Mouse (Mus musculus) MEL (cell line): ENCODE results near the gene Mlc1.

ENCODE experiments used
- BHLHE40 ChIP-seq: IDR thresholded peaks from 2 replicates; pipeline ENCODE4 v1.6.1; 2012; ENCODE audit warnings: low read depth, mild to moderate bottlenecking, inconsistent platforms, low read length, improper control_type of control experiment, borderline replicate concordance
- CHD1 ChIP-seq: IDR thresholded peaks from 2 replicates; pipeline ENCODE4 v1.6.1; 2012; ENCODE audit warnings: low read depth, mild to moderate bottlenecking, inconsistent platforms, low read length, improper control_type of control experiment
- CHD2 ChIP-seq: IDR thresholded peaks from 2 replicates; pipeline ENCODE4 v1.6.1; 2011; ENCODE audit warnings: low read length, improper control_type of control experiment
- CTCF ChIP-seq, 3 experiments: IDR thresholded peaks in 2 of 3; conservative IDR thresholded peaks in 1 of 3; 2 replicates each; pipeline ENCODE4 v1.5.1; 2011 to 2012; ENCODE audit warnings: low read length in 3 of 3, low read depth in 2 of 3, mild to moderate bottlenecking in 2 of 3, improper control_type of control experiment in 1 of 3, inconsistent platforms in 1 of 3, mixed read lengths in 1 of 3, moderate library complexity in 1 of 3; ENCODE audit not compliant: control insufficient read depth in 1 of 3, insufficient read depth in 1 of 3, poor library complexity in 1 of 3, severe bottlenecking in 1 of 3
- HCFC1 ChIP-seq: IDR thresholded peaks from 2 replicates; pipeline ENCODE4 v1.6.1; 2012; ENCODE audit warnings: low read depth, mild to moderate bottlenecking, inconsistent platforms, low read length, improper control_type of control experiment, moderate library complexity
- KAT2A ChIP-seq: conservative IDR thresholded peaks from 2 replicates; pipeline ENCODE4 v1.6.1; 2012; ENCODE audit warnings: low read depth, low read length, improper control_type of control experiment, inconsistent platforms
- MAX ChIP-seq: IDR thresholded peaks from 2 replicates; pipeline ENCODE4 v1.6.1; 2011; ENCODE audit warnings: low read length, improper control_type of control experiment
- MAZ ChIP-seq: IDR thresholded peaks from 2 replicates; pipeline ENCODE4 v1.6.1; 2012; ENCODE audit warnings: low read depth, mild to moderate bottlenecking, inconsistent platforms, low read length, improper control_type of control experiment
- MYC ChIP-seq: IDR thresholded peaks from 2 replicates; pipeline ENCODE4 v1.6.1; 2011; ENCODE audit warnings: low read depth, mild to moderate bottlenecking, low read length, improper control_type of control experiment, moderate library complexity
- NELFE ChIP-seq: IDR thresholded peaks from 2 replicates; pipeline ENCODE4 v1.6.1; 2011; ENCODE audit warnings: low read depth, low read length, improper control_type of control experiment
- POLR2A ChIP-seq, 2 experiments: IDR thresholded peaks; 2 replicates each; pipeline ENCODE4 v1.6.1; 2011 to 2012; ENCODE audit warnings: low read length in 2 of 2, mild to moderate bottlenecking in 2 of 2, control low read depth in 1 of 2, improper control_type of control experiment in 1 of 2, low read depth in 1 of 2, moderate library complexity in 1 of 2; ENCODE audit not compliant: control insufficient read depth in 1 of 2, insufficient read depth in 1 of 2, poor library complexity in 1 of 2
- SIN3A ChIP-seq: IDR thresholded peaks from 2 replicates; pipeline ENCODE4 v1.6.1; 2012; ENCODE audit warnings: low read length, improper control_type of control experiment, inconsistent platforms
- TCF12 ChIP-seq: IDR thresholded peaks from 2 replicates; pipeline ENCODE4 v1.6.1; 2014; ENCODE audit warnings: low read depth, mild to moderate bottlenecking, inconsistent platforms, low read length, improper control_type of control experiment, moderate library complexity
- ZNF384 ChIP-seq: IDR thresholded peaks from 2 replicates; pipeline ENCODE4 v1.6.1; 2012; ENCODE audit warnings: low read depth, mild to moderate bottlenecking, inconsistent platforms, low read length, improper control_type of control experiment

- TF ChIP-seq ZNF384 (no peak), CTCF (IDR thresholded peaks at IDR 0.05 in 2 of 3, conservative IDR thresholded peaks at IDR 0.05 in 1 of 3; ENCODE audit: control insufficient read depth in 1 of 3, insufficient read depth in 1 of 3, low read depth in 2 of 3, low read length in 3 of 3, poor library complexity in 1 of 3, severe bottlenecking in 1 of 3) (no peak), POLR2A (IDR thresholded peaks at IDR 0.05; ENCODE audit: control insufficient read depth in 1 of 2, insufficient read depth in 1 of 2, low read depth in 1 of 2, low read length in 2 of 2, poor library complexity in 1 of 2) (no peak), CHD2 (no peak), BHLHE40 (no peak), CHD1 (no peak), SIN3A (no peak), MAZ (no peak), HCFC1 (no peak), MAX (no peak), NELFE (no peak), KAT2A (no peak), MYC (no peak), TCF12 (no peak)
Observed at GRCm38 (mm10) chr15:88906347-88906746, 72.5 kb downstream of the Mlc1 start.
